Mouse (Mus musculus) E14TG2a.4 (cell line): ENCODE results near the gene Prkca.

Experiments used
- H3K27me3 ChIP-seq: 2 replicates; pipeline ENCODE4 v1.6.1; 2014; ENCODE audit warnings: low read length, control low read depth; ENCODE audit not compliant: insufficient read depth
- H3K36me3 ChIP-seq: 2 replicates; pipeline ENCODE4 v1.6.1; 2014; ENCODE audit warnings: low read length, control low read depth; ENCODE audit not compliant: insufficient read depth
- H3K4me1 ChIP-seq: replicated peaks from 2 replicates; pipeline ENCODE4 v1.6.1; 2014; ENCODE audit warnings: low read depth, low read length, control low read depth
- H3K4me3 ChIP-seq: replicated peaks from 2 replicates; pipeline ENCODE4 v1.5.1; 2014; ENCODE audit warnings: mild to moderate bottlenecking, low read length
- H3K9me3 ChIP-seq: 2 replicates; pipeline ENCODE4 v1.6.1; 2014; ENCODE audit warnings: low read length, control low read depth
- CTCF ChIP-seq: conservative IDR thresholded peaks from 2 replicates; pipeline ENCODE4 v1.5.1; 2014; ENCODE audit warnings: low read length
- NANOG ChIP-seq: IDR thresholded peaks from 2 replicates; pipeline ENCODE4 v1.6.1; 2014; ENCODE audit warnings: borderline replicate concordance, low read length, mixed read lengths
- POU5F1 ChIP-seq: IDR thresholded peaks from 2 replicates; pipeline ENCODE4 v1.6.1; 2014; ENCODE audit warnings: low read length, borderline replicate concordance

The Prkca gene

DNA sequence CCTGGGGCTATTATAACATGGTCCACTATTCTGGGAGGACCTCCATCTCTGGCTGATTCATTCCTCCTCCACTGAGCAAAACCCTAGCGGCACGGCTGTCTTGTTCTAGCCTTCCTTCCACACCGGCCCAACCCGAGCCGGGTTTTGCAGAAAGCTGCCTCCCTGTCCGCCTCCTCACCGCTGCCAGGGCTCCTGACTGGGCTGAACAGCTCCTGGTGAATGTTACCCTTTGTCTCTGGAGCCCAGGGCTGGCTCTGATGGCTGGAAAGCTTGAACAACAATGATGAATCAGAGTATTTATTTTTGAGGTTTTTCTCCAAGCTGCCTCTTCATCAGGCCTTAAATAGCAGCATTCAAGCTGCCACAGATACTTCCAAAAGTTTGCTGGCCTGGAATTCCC is 193.3 kb downstream of the Prkca start:
- Histone ChIP-seq H3K4me1 (no peaks in the 10 kb centered on the region), H3K27me3 (no peaks in the 10 kb centered on the region), H3K9me3 (peaks cover 11% of the 10 kb centered on the region), H3K4me3 (no peak overlapping the region), H3K36me3 (no peaks in the 10 kb centered on the region)
- TF ChIP-seq CTCF = no peak
- TF ChIP-seq NANOG = no peak
- TF ChIP-seq POU5F1 = no peak

DNA sequence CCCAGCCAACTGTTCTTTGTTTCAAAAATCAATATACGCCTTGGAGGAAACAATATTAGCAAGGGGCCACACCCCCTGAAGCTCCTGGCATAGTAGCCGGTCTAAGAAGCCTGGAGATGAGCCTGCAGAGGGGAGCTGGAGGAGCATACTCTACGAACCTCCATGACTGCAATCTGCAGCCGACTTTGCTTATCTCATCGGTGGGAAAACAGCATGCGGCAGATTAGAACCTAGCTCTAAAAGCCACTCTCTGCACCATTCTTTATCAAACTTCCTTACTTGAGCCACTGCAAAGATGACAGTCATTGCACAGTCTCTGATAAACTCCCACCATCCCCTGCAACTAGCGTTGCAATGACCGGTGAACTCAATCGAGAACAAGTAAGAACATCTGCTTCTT is 194.5 kb downstream of the Prkca start:
- H3K9me3 ChIP-seq = peaks cover 8% of the 10 kb centered on the region
- H3K36me3 ChIP-seq = no peaks in the 10 kb centered on the region
- H3K4me1 ChIP-seq = no peaks in the 10 kb centered on the region
- TF ChIP-seq NANOG (no peak), POU5F1 (no peak), CTCF (no peak)
- no peak overlapping the region for H3K4me3 ChIP-seq
- no peaks in the 10 kb centered on the region for H3K27me3 ChIP-seq

DNA sequence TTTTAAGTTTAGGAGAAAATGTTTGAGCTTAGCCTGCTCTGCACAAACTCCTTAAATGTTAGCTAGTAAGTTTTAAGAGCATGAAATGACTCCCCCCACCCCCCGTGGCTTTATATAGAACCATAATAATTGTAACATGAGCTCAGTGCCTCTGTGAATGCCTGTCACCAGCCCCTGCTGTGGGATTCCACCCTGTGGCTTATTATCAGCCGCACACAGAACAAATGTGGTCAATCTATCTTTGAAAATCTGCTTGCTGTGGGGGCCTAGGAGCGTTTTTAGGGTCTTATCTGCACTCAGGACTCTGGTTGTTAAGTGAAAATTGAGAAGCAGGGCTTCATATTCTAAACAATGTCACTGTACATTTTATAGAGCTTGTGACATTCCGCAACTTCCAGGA is 195.2 kb downstream of the Prkca start:
- TF ChIP-seq POU5F1 = no peak
- TF ChIP-seq NANOG = no peak
- TF ChIP-seq CTCF = no peak
- Histone ChIP-seq H3K4me1 (no peaks in the 10 kb centered on the region), H3K36me3 (no peaks in the 10 kb centered on the region), H3K9me3 (peaks cover 1% of the 10 kb centered on the region), H3K4me3 (no peak overlapping the region), H3K27me3 (no peaks in the 10 kb centered on the region)

DNA sequence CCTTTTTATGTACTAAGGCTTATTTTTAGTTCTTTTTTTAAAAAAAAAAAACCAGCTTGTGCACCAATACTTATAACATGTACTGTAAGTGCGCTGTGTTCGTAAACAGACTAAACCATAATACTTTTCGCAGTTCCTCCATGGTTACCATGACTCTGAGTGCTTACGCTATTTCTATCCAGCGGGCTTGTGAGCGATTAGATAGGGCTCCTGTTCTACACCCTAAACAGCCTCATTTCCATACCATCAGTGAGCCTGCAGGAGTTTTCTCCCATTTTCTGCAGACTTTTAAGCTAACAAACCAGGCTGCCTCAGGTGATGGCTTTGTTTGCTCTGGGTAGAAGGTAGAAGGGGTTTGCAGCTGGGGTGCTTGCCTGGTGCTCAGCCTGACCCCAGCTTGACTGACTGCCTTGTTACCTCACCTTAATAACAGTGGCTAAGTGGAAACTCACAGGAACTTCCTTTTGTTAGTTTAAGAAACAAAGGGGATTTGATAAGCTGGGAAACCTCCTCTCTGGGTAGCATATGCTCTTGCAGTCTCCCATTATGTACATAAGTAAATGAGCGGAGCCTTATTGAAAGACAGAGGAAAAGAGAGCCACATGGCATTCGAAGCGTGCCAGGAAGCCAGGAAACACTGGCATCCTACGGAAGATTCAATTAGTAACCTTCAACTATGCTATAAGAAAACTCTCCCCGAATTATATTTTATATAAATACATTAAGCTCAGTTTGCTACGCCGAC is 197.8 kb downstream of the Prkca start:
- Histone ChIP-seq H3K4me1 (no peaks in the 10 kb centered on the region), H3K36me3 (no peaks in the 10 kb centered on the region), H3K9me3 (no peaks in the 10 kb centered on the region)

DNA sequence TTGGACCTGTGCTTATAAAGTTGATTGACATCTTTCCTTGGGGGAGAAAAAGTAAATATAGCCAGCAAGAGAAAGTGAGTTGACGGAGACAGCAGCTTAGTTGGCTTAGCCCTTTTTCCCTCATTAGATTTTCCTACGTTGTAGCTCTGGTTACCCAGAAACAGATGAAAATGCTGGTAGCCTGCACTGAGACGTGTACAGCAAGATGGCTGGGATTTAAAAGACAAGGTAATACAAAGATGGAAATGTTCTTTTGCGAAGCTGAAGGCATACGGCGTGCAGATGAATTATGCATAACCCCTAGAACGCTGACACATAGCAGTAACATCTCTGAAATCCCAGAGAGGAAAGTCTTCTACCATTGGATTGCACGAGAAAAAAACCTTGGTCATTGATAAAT is 198.6 kb downstream of the Prkca start:
- no peaks in the 10 kb centered on the region for H3K4me1 ChIP-seq
- TF ChIP-seq CTCF (no peak), NANOG (no peak), POU5F1 (no peak)

More for the DNA sequence above, 197.8 kb downstream of the Prkca start:
- Histone ChIP-seq H3K4me3 (no peak overlapping the region), H3K27me3 (no peaks in the 10 kb centered on the region)
- TF ChIP-seq NANOG (no peak), POU5F1 (no peak), CTCF (no peak)

DNA sequence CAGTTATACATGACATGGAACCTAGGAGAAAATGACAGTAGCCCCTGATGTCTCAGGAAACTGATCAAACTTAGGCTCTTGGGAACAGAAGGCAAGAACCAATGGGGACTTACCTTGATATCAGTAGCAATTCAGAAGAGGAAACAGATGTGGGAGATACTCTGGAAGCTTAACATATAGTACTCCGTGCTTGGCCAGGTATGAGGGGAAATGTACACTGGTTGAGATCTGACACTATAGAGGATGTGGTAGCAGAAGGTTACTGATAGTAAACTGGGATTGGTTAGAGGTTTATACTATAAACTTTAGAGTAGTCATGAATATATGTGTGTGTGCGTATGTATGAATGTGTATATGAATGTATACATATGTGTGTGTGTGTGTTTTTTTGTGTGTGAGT is 200.0 kb downstream of the Prkca start:
- H3K4me1 ChIP-seq = no peaks in the 10 kb centered on the region
- no peaks in the 10 kb centered on the region for H3K36me3 ChIP-seq
- H3K4me3 ChIP-seq = no peak overlapping the region
- no peaks in the 10 kb centered on the region for H3K9me3 ChIP-seq
- TF ChIP-seq CTCF (no peak), POU5F1 (no peak), NANOG (no peak)
- no peaks in the 10 kb centered on the region for H3K27me3 ChIP-seq

More for the DNA sequence above, 198.6 kb downstream of the Prkca start:
- no peak overlapping the region for H3K4me3 ChIP-seq
- H3K9me3 ChIP-seq = no peaks in the 10 kb centered on the region
- no peaks in the 10 kb centered on the region for H3K36me3 ChIP-seq
- no peaks in the 10 kb centered on the region for H3K27me3 ChIP-seq

DNA sequence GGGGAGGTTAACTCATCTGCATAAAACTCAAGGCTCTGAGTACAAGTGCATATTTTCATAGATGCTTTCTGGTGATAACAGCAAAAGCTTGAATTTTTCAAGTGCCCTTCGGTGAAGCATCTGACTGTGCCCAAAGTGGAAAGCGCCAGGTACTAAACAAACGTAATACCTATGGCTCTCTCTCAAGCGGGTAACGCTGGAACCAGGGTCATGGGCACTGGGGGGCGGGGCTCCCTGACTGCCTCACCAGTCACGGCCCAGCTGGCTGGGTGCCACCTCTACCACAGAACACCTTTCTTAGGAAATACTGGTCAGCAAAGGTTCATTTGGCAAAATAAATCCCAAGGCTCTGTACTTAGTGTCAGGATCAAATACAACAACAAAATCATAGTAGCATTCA is 203.7 kb downstream of the Prkca start:
- H3K4me1 ChIP-seq = no peaks in the 10 kb centered on the region
- H3K4me3 ChIP-seq = no peak overlapping the region
- no peaks in the 10 kb centered on the region for H3K9me3 ChIP-seq
- H3K36me3 ChIP-seq = no peaks in the 10 kb centered on the region
- H3K27me3 ChIP-seq = no peaks in the 10 kb centered on the region
- no peak for TF ChIP-seq NANOG
- no peak for TF ChIP-seq CTCF
- no peak for TF ChIP-seq POU5F1

DNA sequence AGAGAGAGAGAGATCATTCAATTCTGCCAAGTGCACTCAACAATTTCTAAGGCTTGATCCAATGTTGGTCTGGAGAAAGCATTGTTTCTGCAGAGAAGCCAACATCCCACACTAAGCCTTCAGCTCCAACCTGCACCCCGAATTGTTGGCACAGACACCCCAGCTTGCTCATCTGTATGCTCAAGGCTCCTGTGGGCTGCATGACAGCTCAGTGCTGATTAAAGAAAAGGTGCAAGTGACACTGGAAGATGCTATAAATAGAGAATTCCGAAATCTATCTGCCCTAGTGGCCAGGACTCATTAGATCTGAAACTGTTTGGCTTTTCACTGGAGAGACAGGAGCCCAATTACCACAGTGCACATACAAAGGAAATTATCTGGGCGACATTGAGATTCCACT is 207.4 kb downstream of the Prkca start:
- H3K4me1 ChIP-seq = no peaks in the 10 kb centered on the region
- TF ChIP-seq NANOG (no peak), CTCF (no peak), POU5F1 (no peak)
- no peaks in the 10 kb centered on the region for H3K9me3 ChIP-seq
- no peak overlapping the region for H3K4me3 ChIP-seq
- no peaks in the 10 kb centered on the region for H3K36me3 ChIP-seq
- no peaks in the 10 kb centered on the region for H3K27me3 ChIP-seq
